Mouse (Mus musculus) liver (tissue): ENCODE data around the gene Olfr1183.
"Not testable (repeated sequence)": the region's sequence is repeated elsewhere in the genome, so short reads cannot be mapped to it uniquely, and the experiment has no call there.

ENCODE experiments used
- DNase-seq: peaks from one replicate; pipeline ENCODE4 v3.0.0-alpha.2; 2020; ENCODE audit warnings: mixed read lengths

Olfr1183 gene

GRCm38 (mm10) chr2:88454567-88454966 lies at the start of gene Olfr1183:
Gene Olfr1183 (plus strand): TSS chr2:88454867.
- not testable (repeated sequence) for DNase-seq

GRCm38 (mm10) chr2:88406353-88406752 lies 48.3 kb upstream of the Olfr1183 start, which contains the start of gene Olfr1179:
Gene Olfr1179 (minus strand): TSS chr2:88406453.
- DNase-seq = no peak

- no peak for DNase-seq
Observed at GRCm38 (mm10) chr2:88419051-88419450, 35.6 kb upstream of the Olfr1183 start, which contains the start of gene Olfr1180. Gene Olfr1180 (minus strand): TSS chr2:88419151.

GRCm38 (mm10) chr2:88426071-88426470 lies 28.6 kb upstream of the Olfr1183 start, which contains the start of gene Olfr1181:
Gene Olfr1181 (minus strand): TSS chr2:88426171.
- DNase-seq = no peak

- no peak for DNase-seq
Observed at GRCm38 (mm10) chr2:88449031-88449430, 5.6 kb upstream of the Olfr1183 start, which contains the start of gene Gm13757. Gene Gm13757 (minus strand): TSS chr2:88449131.

- no peak for DNase-seq
Observed at GRCm38 (mm10) chr2:88483298-88483697, 28.6 kb downstream of the Olfr1183 start, which contains the start of gene Olfr1184. Gene Olfr1184 (plus strand): TSS chr2:88483598.

GRCm38 (mm10) chr2:88493020-88493419 lies 38.4 kb downstream of the Olfr1183 start, which contains the start of gene Olfr1185-ps1:
Gene Olfr1185-ps1 (plus strand): TSS chr2:88493320.
- no peak for DNase-seq

GRCm38 (mm10) chr2:88518251-88518650 lies 63.6 kb downstream of the Olfr1183 start, which contains the start of gene Olfr1186:
Gene Olfr1186 (plus strand): TSS chr2:88518551.
- no peak for DNase-seq
